Mouse (Mus musculus): ENCODE measurements around the gene Gm42906. TPM values are rescaled to one million over a fixed set of nuclear protein-coding genes. Genes with fewer than 3 reads are reported as not detected.

Gm42906 gene
- polyA plus RNA-seq, 1 experiment from 2014 or later, result not detected

DNA sequence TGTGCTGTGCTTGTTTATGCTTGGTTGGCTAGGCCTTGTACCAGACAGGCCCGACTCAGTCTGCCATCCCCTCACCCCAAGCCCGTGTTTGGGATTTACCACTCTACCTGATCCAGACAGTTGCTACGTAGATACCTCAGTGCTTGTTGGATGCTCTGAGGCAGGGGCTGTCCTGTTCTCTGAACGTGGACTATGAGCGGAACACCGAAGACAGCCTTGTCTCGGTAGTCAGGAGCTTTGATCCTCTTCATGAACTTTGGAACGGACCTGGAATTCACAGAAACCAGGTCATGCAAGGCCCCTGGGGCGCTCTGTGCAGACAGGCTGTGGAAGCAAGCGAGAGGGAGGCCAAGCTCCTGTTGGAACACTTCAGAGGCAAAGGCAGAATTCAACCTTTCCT, 368.6 kb downstream of the Gm42906 start:
- Histone ChIP-seq H3K4me1 (ENCODE audit: control insufficient read depth, insufficient read depth, low read length) (peaks cover 27% of the 10 kb centered on the region), H3K4me2 (replicated peaks; ENCODE audit: low read depth, low read length) (no peak overlapping the region), H3K36me3 (ENCODE audit: control insufficient read depth, insufficient read depth, low read length) (peaks cover 25% of the 10 kb centered on the region), H3K4me3 (ENCODE audit: low read depth, low read length) (no peak overlapping the region), H3K27ac (ENCODE audit: low read length) (no peak overlapping the region), H3K9me3 (ENCODE audit: control insufficient read depth, low read depth, low read length) (peaks cover 5% of the 10 kb centered on the region; the same call in 1 of the 2 replicates), H3K27me3 (ENCODE audit: control insufficient read depth, insufficient read depth, low read length) (no peaks in the 10 kb centered on the region), H3K9ac (replicated peaks; ENCODE audit: low read depth, low read length) (no peak overlapping the region)
- ATAC-seq (ENCODE audit: insufficient number of reproducible peaks, insufficient read depth, low FRiP score, low read depth), result no peak
- 79% methylated on average over 10 of the region's 10 CpGs for WGBS

DNA sequence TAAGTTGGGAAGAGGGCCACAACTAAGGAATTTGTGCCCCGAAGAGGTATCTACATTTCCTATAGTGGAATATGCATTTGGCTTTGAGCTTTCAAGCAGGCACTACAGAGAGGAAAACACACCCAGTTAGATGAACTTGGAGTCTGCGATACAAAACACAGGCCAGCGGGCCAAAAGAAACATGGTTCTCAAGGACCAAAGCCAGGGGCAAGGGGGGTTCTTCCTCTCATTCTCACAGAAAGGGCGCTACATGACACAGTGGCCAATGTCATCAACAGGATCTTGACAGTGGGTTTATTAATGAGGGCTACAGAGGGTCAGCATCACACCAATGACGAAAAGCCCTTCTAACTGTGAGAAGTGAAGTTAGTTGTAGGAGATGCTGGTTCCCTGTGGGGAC, 370.2 kb downstream of the Gm42906 start:
- 92% methylated on average over 5 of the region's 5 CpGs for WGBS
- H3K36me3 ChIP-seq (ENCODE audit: control insufficient read depth, insufficient read depth, low read length), result peaks cover 18% of the 10 kb centered on the region
- H3K9ac ChIP-seq (replicated peaks; ENCODE audit: low read depth, low read length), result no peak overlapping the region
- no peak overlapping the region for H3K27ac ChIP-seq (ENCODE audit: low read length)
- peaks cover 5% of the 10 kb centered on the region; the same call in 1 of the 2 replicates for H3K9me3 ChIP-seq (ENCODE audit: control insufficient read depth, low read depth, low read length)
- no peak overlapping the region for H3K4me2 ChIP-seq (replicated peaks; ENCODE audit: low read depth, low read length)
- no peak overlapping the region for H3K4me3 ChIP-seq (ENCODE audit: low read depth, low read length)
- ATAC-seq (ENCODE audit: insufficient number of reproducible peaks, insufficient read depth, low FRiP score, low read depth), result no peak
- peaks cover 29% of the 10 kb centered on the region for H3K4me1 ChIP-seq (ENCODE audit: control insufficient read depth, insufficient read depth, low read length)
- no peaks in the 10 kb centered on the region for H3K27me3 ChIP-seq (ENCODE audit: control insufficient read depth, insufficient read depth, low read length)

DNA sequence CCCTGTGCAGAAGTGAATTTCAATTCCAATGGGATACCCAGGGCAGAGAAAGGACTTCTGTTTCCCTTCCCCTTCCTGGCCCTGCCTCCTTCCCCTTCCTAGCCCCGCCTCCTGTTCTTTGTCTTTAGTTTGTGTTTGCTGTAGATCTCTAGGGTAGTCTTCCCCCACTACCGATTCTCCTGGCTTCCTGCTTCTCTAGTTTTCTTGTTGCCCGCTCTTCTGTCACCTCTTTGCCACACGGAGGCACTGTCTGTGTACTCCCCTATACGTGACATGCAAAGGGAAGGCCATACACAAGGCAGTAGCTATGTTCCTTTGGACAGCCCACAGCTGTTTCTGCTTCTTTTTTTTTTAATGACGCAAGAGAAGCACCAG, 371.1 kb downstream of the Gm42906 start:
- H3K4me1 ChIP-seq (ENCODE audit: control insufficient read depth, insufficient read depth, low read length), result peaks cover 29% of the 10 kb centered on the region

DNA sequence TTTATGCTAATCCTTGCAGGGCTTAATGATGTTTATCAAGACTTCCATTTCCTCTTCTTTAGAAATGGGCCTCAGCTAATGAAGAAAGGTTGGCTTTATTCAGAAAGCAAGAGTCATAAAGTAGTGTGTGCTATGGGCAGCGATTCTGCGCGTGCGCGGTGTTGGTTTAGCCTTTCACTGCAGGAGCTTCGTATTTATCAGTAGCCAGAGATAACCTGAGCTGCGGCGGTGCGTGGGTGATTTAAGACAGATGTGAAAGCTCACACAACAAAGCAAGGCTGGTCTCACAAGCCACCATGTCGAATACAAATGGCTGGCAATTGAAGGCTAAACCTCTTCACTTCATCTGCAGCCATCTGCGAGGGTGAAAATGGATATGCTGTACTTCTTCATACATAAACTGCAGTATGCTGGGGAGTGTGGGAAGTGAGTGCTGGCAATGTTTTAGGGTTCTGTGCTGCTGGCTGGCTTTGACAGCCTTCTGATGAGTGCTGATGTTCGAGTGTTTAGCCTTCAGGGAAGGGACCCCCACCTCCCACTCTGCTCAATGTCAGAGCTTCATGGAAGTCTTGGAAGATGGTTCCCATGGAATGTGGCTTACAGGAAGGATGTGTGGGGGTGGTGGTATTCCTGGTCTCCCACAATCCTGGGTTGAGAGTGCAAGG, 371.6 kb downstream of the Gm42906 start:
- 31% methylated on average over 12 of the region's 12 CpGs for WGBS
- Histone ChIP-seq H3K9ac (replicated peaks; ENCODE audit: low read depth, low read length) (no peak overlapping the region), H3K4me1 (ENCODE audit: control insufficient read depth, insufficient read depth, low read length) (peaks cover 29% of the 10 kb centered on the region), H3K4me3 (ENCODE audit: low read depth, low read length) (no peak overlapping the region), H3K27me3 (ENCODE audit: control insufficient read depth, insufficient read depth, low read length) (no peaks in the 10 kb centered on the region), H3K36me3 (ENCODE audit: control insufficient read depth, insufficient read depth, low read length) (peaks cover 13% of the 10 kb centered on the region), H3K4me2 (replicated peaks; ENCODE audit: low read depth, low read length) (no peak overlapping the region), H3K9me3 (ENCODE audit: control insufficient read depth, low read depth, low read length) (peaks cover 4% of the 10 kb centered on the region; the same call in 1 of the 2 replicates), H3K27ac (ENCODE audit: low read length) (peak overlapping the region; percentile 80)
- peak; percentile 34; the same call in 1 of the 2 replicates for ATAC-seq (ENCODE audit: insufficient number of reproducible peaks, insufficient read depth, low FRiP score, low read depth)

More for the DNA sequence above, 371.1 kb downstream of the Gm42906 start:
- ATAC-seq (ENCODE audit: insufficient number of reproducible peaks, insufficient read depth, low FRiP score, low read depth), result peak; percentile 36; the same call in 1 of the 2 replicates
- Histone ChIP-seq H3K4me2 (replicated peaks; ENCODE audit: low read depth, low read length) (no peak overlapping the region), H3K27me3 (ENCODE audit: control insufficient read depth, insufficient read depth, low read length) (no peaks in the 10 kb centered on the region), H3K4me3 (ENCODE audit: low read depth, low read length) (no peak overlapping the region), H3K9me3 (ENCODE audit: control insufficient read depth, low read depth, low read length) (peaks cover 5% of the 10 kb centered on the region; the same call in 1 of the 2 replicates), H3K36me3 (ENCODE audit: control insufficient read depth, insufficient read depth, low read length) (peaks cover 14% of the 10 kb centered on the region), H3K9ac (replicated peaks; ENCODE audit: low read depth, low read length) (no peak overlapping the region), H3K27ac (ENCODE audit: low read length) (peak overlapping the region; percentile 80)
- WGBS, result 35% methylated on average over 6 of the region's 6 CpGs

DNA sequence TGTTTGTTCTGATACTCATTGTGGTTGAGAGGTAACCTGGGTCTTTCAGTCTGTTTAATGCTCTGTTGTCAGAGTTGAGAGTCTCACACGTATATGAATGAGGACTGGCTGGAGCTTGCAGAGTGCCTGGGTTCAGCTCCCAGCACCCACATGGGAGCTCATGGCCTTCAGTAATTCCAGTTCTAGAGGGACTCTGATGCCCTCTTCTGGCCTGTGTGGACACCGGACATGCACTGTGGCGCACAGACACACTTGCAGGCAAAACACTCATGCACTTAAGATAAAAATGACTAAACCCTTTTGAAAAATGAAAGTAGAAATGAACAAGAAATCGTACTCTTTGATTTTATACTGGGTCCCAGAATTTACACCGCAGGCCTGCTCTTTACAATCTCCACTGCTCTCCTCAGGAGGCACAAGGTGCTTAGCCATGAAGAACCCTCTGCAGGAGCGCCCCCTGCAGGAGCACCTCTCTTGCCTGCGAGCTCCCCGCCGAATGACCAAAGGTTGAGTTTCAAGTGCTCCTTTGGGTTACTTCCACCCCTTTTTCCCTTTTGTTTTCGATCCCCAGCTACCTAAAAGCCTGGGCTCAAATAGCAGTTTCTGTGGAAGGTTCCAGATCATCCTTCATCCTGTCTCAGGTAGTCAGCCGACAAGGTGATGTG, 372.4 kb downstream of the Gm42906 start:
- Histone ChIP-seq H3K4me2 (replicated peaks; ENCODE audit: low read depth, low read length) (no peak overlapping the region), H3K36me3 (ENCODE audit: control insufficient read depth, insufficient read depth, low read length) (peaks cover 19% of the 10 kb centered on the region), H3K9me3 (ENCODE audit: control insufficient read depth, low read depth, low read length) (peaks cover 4% of the 10 kb centered on the region; the same call in 1 of the 2 replicates), H3K9ac (replicated peaks; ENCODE audit: low read depth, low read length) (no peak overlapping the region), H3K27ac (ENCODE audit: low read length) (no peak overlapping the region; the same call in 1 of the 2 replicates), H3K27me3 (ENCODE audit: control insufficient read depth, insufficient read depth, low read length) (no peaks in the 10 kb centered on the region), H3K4me1 (ENCODE audit: control insufficient read depth, insufficient read depth, low read length) (peaks cover 25% of the 10 kb centered on the region), H3K4me3 (ENCODE audit: low read depth, low read length) (no peak overlapping the region)
- no peak for ATAC-seq (ENCODE audit: insufficient number of reproducible peaks, insufficient read depth, low FRiP score, low read depth)
- WGBS, result 82% methylated on average over 11 of the region's 11 CpGs

- Histone ChIP-seq H3K4me1 (ENCODE audit: control insufficient read depth, insufficient read depth, low read length) (peaks cover 20% of the 10 kb centered on the region), H3K27me3 (ENCODE audit: control insufficient read depth, insufficient read depth, low read length) (no peaks in the 10 kb centered on the region), H3K27ac (ENCODE audit: low read length) (peak overlapping the region; percentile 52; the same call in 1 of the 2 replicates), H3K9ac (replicated peaks; ENCODE audit: low read depth, low read length) (no peak overlapping the region), H3K4me2 (replicated peaks; ENCODE audit: low read depth, low read length) (no peak overlapping the region), H3K36me3 (ENCODE audit: control insufficient read depth, insufficient read depth, low read length) (peaks cover 24% of the 10 kb centered on the region), H3K4me3 (ENCODE audit: low read depth, low read length) (no peak overlapping the region), H3K9me3 (ENCODE audit: control insufficient read depth, low read depth, low read length) (peaks cover 4% of the 10 kb centered on the region; the same call in 1 of the 2 replicates)
- no peak for ATAC-seq (ENCODE audit: insufficient number of reproducible peaks, insufficient read depth, low FRiP score, low read depth)
- 25% methylated on average over 4 of the region's 4 CpGs for WGBS
Observed at GRCm38 (mm10) chr5:151054743-151055114, 373.2 kb downstream of the Gm42906 start.

DNA sequence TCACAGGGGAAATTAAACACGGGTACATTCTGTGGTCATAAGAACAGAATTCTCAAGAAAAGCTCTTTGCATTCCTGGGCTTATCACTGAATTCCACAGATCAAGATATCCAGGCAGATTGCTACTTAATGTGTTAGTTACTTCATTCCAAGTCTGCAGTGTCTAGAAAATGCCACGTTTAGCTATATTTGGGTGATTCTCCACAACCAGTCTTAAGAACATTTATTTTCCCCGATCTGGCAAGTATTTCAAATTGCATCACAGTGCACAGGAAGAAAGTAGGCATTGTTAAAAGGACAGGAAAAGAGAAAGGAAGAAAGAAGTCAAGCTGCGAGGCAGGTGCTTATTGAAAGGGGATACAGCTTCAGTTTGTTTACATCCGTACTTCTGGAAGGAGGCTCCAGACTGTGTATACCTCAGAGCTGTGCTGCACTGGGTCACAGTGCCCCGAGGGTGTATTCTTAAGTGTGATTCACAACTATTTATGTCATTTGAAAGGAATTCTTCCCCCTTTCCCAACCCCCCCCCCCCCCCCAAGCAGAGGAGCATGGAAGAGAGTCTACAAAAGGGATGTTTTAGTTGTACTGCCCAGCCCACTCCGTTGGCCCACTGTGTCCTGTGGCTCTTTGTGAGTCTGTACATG, 373.7 kb downstream of the Gm42906 start:
- Histone ChIP-seq H3K9ac (replicated peaks; ENCODE audit: low read depth, low read length) (no peak overlapping the region), H3K27ac (ENCODE audit: low read length) (peak overlapping the region; percentile 52; the same call in 1 of the 2 replicates), H3K4me1 (ENCODE audit: control insufficient read depth, insufficient read depth, low read length) (peaks cover 20% of the 10 kb centered on the region), H3K9me3 (ENCODE audit: control insufficient read depth, low read depth, low read length) (peaks cover 4% of the 10 kb centered on the region; the same call in 1 of the 2 replicates), H3K4me2 (replicated peaks; ENCODE audit: low read depth, low read length) (no peak overlapping the region), H3K27me3 (ENCODE audit: control insufficient read depth, insufficient read depth, low read length) (no peaks in the 10 kb centered on the region), H3K4me3 (ENCODE audit: low read depth, low read length) (no peak overlapping the region), H3K36me3 (ENCODE audit: control insufficient read depth, insufficient read depth, low read length) (peaks cover 27% of the 10 kb centered on the region)
- 10% methylated on average over 7 of the region's 7 CpGs for WGBS
- 0 out of 2 replicates have a peak, but pooled peaks have one; percentile 33 for ATAC-seq (ENCODE audit: insufficient number of reproducible peaks, insufficient read depth, low FRiP score, low read depth)

DNA sequence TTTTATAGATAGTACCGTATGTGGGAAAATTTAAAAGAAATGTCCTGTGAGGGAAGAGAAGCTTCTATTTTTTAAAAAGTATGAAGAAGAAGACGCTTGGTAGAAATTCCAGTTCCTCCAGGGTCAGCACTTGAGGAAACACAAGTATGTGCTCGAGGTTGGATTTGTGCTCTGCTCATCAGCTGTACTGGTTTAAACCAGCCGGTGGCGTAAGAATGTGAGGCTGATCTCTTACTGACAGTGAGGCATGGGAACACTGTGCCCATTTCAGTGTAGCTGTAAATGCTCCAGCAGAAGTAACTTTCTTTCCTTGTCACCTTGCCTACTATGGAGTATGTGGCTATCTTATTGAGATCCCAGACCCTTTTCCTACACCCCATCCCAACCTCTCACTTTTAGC, 374.8 kb downstream of the Gm42906 start:
- H3K4me3 ChIP-seq (ENCODE audit: low read depth, low read length), result no peak overlapping the region
- no peak overlapping the region for H3K27ac ChIP-seq (ENCODE audit: low read length)
- H3K4me2 ChIP-seq (replicated peaks; ENCODE audit: low read depth, low read length), result no peak overlapping the region
- peaks cover 20% of the 10 kb centered on the region for H3K4me1 ChIP-seq (ENCODE audit: control insufficient read depth, insufficient read depth, low read length)
- 89% methylated on average over 5 of the region's 5 CpGs for WGBS
- no peak for ATAC-seq (ENCODE audit: insufficient number of reproducible peaks, insufficient read depth, low FRiP score, low read depth)
- H3K9me3 ChIP-seq (ENCODE audit: control insufficient read depth, low read depth, low read length), result peaks cover 4% of the 10 kb centered on the region; the same call in 1 of the 2 replicates
- H3K27me3 ChIP-seq (ENCODE audit: control insufficient read depth, insufficient read depth, low read length), result no peaks in the 10 kb centered on the region
- no peak overlapping the region for H3K9ac ChIP-seq (replicated peaks; ENCODE audit: low read depth, low read length)
- peaks cover 36% of the 10 kb centered on the region for H3K36me3 ChIP-seq (ENCODE audit: control insufficient read depth, insufficient read depth, low read length)

Data from stomach, embryonic 14.5 days (tissue).